8 mouse cellular contexts compared by ENCODE assay signal in genomic region chr7:130073890-130074819, GRCm38 (mm10).
DNase-seq lines count a peak whose midpoint lies in the region; ATAC-seq lines count a peak whose summit lies in the region.

No protein-coding gene starts in this region.

- H3K27me3 ChIP-seq in embryonic facial prominence, embryonic 15.5 days = no peaks in the 10 kb centered on the region

- WGBS in embryonic facial prominence, embryonic 15.5 days = 12% methylated on average over 27 of the region's 27 CpGs

- peak overlapping the region; percentile 76 for H3K27ac ChIP-seq in embryonic facial prominence, embryonic 15.5 days (replicated peaks)

- peak; percentile 13 for DNase-seq in ovary, postnatal 36 days (ENCODE audit: low spot score)
- no peak for DNase-seq in ovary, postnatal 10 days (ENCODE audit: low spot score)
- peak; percentile 21 for DNase-seq in heart, postnatal 4 days
- DNase-seq in layer of hippocampus, postnatal 36 days = peak; percentile 27 to 35
- peak; percentile 30 for DNase-seq in lung, postnatal 25 days (ENCODE audit: low spot score)
- peak; percentile 30 for DNase-seq in right cerebral cortex, postnatal 4 days
- no peak for DNase-seq in adipocyte (ENCODE audit: low spot score)

- H3K9me3 ChIP-seq in embryonic facial prominence, embryonic 15.5 days (replicated peaks) = no peaks in the 10 kb centered on the region

- peaks cover 15% of the 10 kb centered on the region for H3K4me1 ChIP-seq in embryonic facial prominence, embryonic 15.5 days

- H3K4me2 ChIP-seq in embryonic facial prominence, embryonic 15.5 days (replicated peaks) = peak overlapping the region; percentile 56

- no peak overlapping the region for H3K9ac ChIP-seq in embryonic facial prominence, embryonic 15.5 days

- H3K36me3 ChIP-seq in embryonic facial prominence, embryonic 15.5 days = no peaks in the 10 kb centered on the region

- H3K4me3 ChIP-seq in embryonic facial prominence, embryonic 15.5 days (replicated peaks) = peak overlapping the region; percentile 39

- ATAC-seq in embryonic facial prominence, embryonic 15.5 days (ENCODE audit: insufficient number of reproducible peaks, low FRiP score, low TSS enrichment, low read depth) = peak; percentile 63

Comparison
In these comparisons a context has a peak if more than half of its experiments do, and no peak if none do; other contexts are left out.
1. DNase-seq: peak in ovary, postnatal 36 days (single experiment), heart, postnatal 4 days (single experiment), layer of hippocampus, postnatal 36 days (2 of 2), lung, postnatal 25 days (single experiment) and right cerebral cortex, postnatal 4 days (single experiment); none in ovary, postnatal 10 days (single experiment) and adipocyte (single experiment).